Mouse (Mus musculus) hindbrain, embryonic 11.5 days (tissue): ENCODE measurements around the gene Ndufb3. TPM values are rescaled to one million over a fixed set of nuclear protein-coding genes. Genes with fewer than 3 reads are reported as not detected.
"Not testable (repeated sequence)": the region's sequence is repeated elsewhere in the genome, so short reads cannot be mapped to it uniquely, and the experiment has no call there.

Experiments
- ATAC-seq: fragments of 200-750 bp; cut with Nextera tagmentation; 2 replicates; pipeline ENCODE4 v1.8.0; 2017; ENCODE audit warnings: mild to moderate bottlenecking, moderate TSS enrichment, moderate library complexity; ENCODE audit not compliant: low FRiP score
- DNase-seq: peaks from one replicate; pipeline ENCODE4 v3.0.0-alpha.2; 2015; ENCODE audit warnings: low spot score
- H3K27ac ChIP-seq: fragments of 300-500 bp; sonication (generic); 2 replicates; pipeline ENCODE4 v1.5.1; 2014; ENCODE audit warnings: mild to moderate bottlenecking, low read depth, low read length
- H3K27me3 ChIP-seq: fragments of 300-500 bp; sonication (generic); 2 replicates; pipeline ENCODE4 v1.6.1; 2014; ENCODE audit warnings: mild to moderate bottlenecking, low read length, moderate library complexity, mixed read lengths; ENCODE audit not compliant: control insufficient read depth, insufficient read depth
- H3K36me3 ChIP-seq: fragments of 300-500 bp; sonication (generic); 2 replicates; pipeline ENCODE4 v1.6.1; 2014; ENCODE audit warnings: mild to moderate bottlenecking, low read length, moderate library complexity, mixed read lengths; ENCODE audit not compliant: control insufficient read depth, insufficient read depth
- H3K4me1 ChIP-seq: fragments of 300-500 bp; sonication (generic); replicated peaks from 2 replicates; pipeline ENCODE4 v1.6.1; 2014; ENCODE audit warnings: low read length, mixed read lengths; ENCODE audit not compliant: control insufficient read depth, insufficient read depth
- H3K4me2 ChIP-seq: fragments of 300-500 bp; sonication (generic); replicated peaks from 2 replicates; pipeline ENCODE4 v1.6.1; 2014; ENCODE audit warnings: mild to moderate bottlenecking, low read depth, low read length
- H3K4me3 ChIP-seq: fragments of 300-500 bp; sonication (generic); 2 replicates; pipeline ENCODE4 v1.5.1; 2014; ENCODE audit warnings: low read depth, low read length
- H3K9ac ChIP-seq: fragments of 300-500 bp; sonication (generic); 2 replicates; pipeline ENCODE4 v1.6.1; 2014; ENCODE audit warnings: low read depth, low read length
- H3K9me3 ChIP-seq: fragments of 300-500 bp; sonication (generic); 2 replicates; pipeline ENCODE4 v1.6.1; 2016; ENCODE audit warnings: low read length; ENCODE audit not compliant: control insufficient read depth
- WGBS: fragments of 180-500 bp; shearing (Covaris S2); extraction: QIAGEN DNeasy Blood & Tissue Kit; methylation state at CpG from one replicate; pipeline ENCODE4 v1.1.7; 2014; 5-methylcytosine and 5-hydroxymethylcytosine counted together
- polyA plus RNA-seq: library from polyadenylated mRNA; unstranded; fragments of >200 nt; fragmentation: Nextera tagmentation; extraction: Ambion mirVana; gene quantifications from 2 replicates; pipeline ENCODE4 v1.2.1, GENCODE M21; 2014

Gene Ndufb3
- polyA plus RNA-seq, result 150 and 164 TPM in 2 replicates

- Histone ChIP-seq H3K27me3 (no peaks in the 10 kb centered on the region), H3K4me3 (peak within 1 kb of the TSS; percentile 82), H3K4me2 (peak within 1 kb of the TSS; percentile 71), H3K27ac (0 out of 2 replicates have a peak within 1 kb of the TSS, but pooled peaks have one; percentile 10), H3K36me3 (no peaks in the 10 kb centered on the region), H3K9ac (peak within 1 kb of the TSS; percentile 81), H3K9me3 (no peaks in the 10 kb centered on the region), H3K4me1 (no peaks in the 10 kb centered on the region)
- WGBS, result under 1% methylated on average over 36 of the region's 41 CpGs
- ATAC-seq (peak; percentile 98), DNase-seq (peak; percentile 91)
Observed at GRCm38 (mm10) chr1:58586171-58586997, at the start of gene Ndufb3, which contains the start of gene Fam126b. Ndufb3 (plus strand) TSS chr1:58586384. Fam126b (minus strand) TSS chr1:58586323.

- Histone ChIP-seq H3K9me3 (no peaks in the 10 kb centered on the region), H3K27me3 (no peaks in the 10 kb centered on the region), H3K36me3 (no peaks in the 10 kb centered on the region), H3K9ac (no peak overlapping the region), H3K4me2 (no peak overlapping the region), H3K4me1 (no peaks in the 10 kb centered on the region), H3K27ac (no peak overlapping the region), H3K4me3 (no peak overlapping the region)
- DNase-seq (no peak), ATAC-seq (no peak)
- 86% methylated on average over 1 of the region's 1 CpGs for WGBS
Observed at GRCm38 (mm10) chr1:58541386-58541785, 44.8 kb upstream of the Ndufb3 start.

GRCm38 (mm10) chr1:58560370-58560769, 25.8 kb upstream of the Ndufb3 start:
- H3K27ac ChIP-seq, H3K36me3 ChIP-seq, DNase-seq, ATAC-seq, H3K4me1 ChIP-seq, H3K9ac ChIP-seq, H3K27me3 ChIP-seq, H3K4me3 ChIP-seq, H3K4me2 ChIP-seq, H3K9me3 ChIP-seq: not testable (repeated sequence)
- 88% methylated on average over 6 of the region's 6 CpGs for WGBS

- WGBS, result 88% methylated on average over 1 of the region's 1 CpGs
- Histone ChIP-seq H3K9ac (no peak overlapping the region), H3K27ac (no peak overlapping the region), H3K4me2 (no peak overlapping the region), H3K9me3 (no peaks in the 10 kb centered on the region), H3K36me3 (no peaks in the 10 kb centered on the region), H3K4me3 (no peak overlapping the region), H3K27me3 (no peaks in the 10 kb centered on the region), H3K4me1 (no peaks in the 10 kb centered on the region)
- ATAC-seq, result no peak
- peak; percentile 43 for DNase-seq
Observed at GRCm38 (mm10) chr1:58562455-58562854, 23.7 kb upstream of the Ndufb3 start.

GRCm38 (mm10) chr1:58564981-58565380, 21.2 kb upstream of the Ndufb3 start:
- ATAC-seq (no peak), DNase-seq (no peak)
- Histone ChIP-seq H3K9ac (no peak overlapping the region), H3K4me1 (no peaks in the 10 kb centered on the region), H3K27ac (no peak overlapping the region), H3K27me3 (no peaks in the 10 kb centered on the region), H3K4me3 (no peak overlapping the region), H3K36me3 (no peaks in the 10 kb centered on the region), H3K9me3 (no peaks in the 10 kb centered on the region), H3K4me2 (no peak overlapping the region)
- 92% methylated on average over 5 of the region's 5 CpGs for WGBS

- H3K9ac ChIP-seq, result no peak overlapping the region
- H3K36me3 ChIP-seq, result no peaks in the 10 kb centered on the region
- DNase-seq (no peak), ATAC-seq (no peak)
- no peaks in the 10 kb centered on the region for H3K9me3 ChIP-seq
- H3K4me3 ChIP-seq, result no peak overlapping the region
- H3K4me2 ChIP-seq, result no peak overlapping the region
- no peaks in the 10 kb centered on the region for H3K4me1 ChIP-seq
- H3K27me3 ChIP-seq, result no peaks in the 10 kb centered on the region
- no peak overlapping the region for H3K27ac ChIP-seq
Observed at GRCm38 (mm10) chr1:58566621-58567020, 19.6 kb upstream of the Ndufb3 start.

- Histone ChIP-seq H3K9me3 (no peaks in the 10 kb centered on the region), H3K27ac (no peak overlapping the region), H3K27me3 (no peaks in the 10 kb centered on the region), H3K4me2 (no peak overlapping the region), H3K4me1 (no peaks in the 10 kb centered on the region), H3K4me3 (no peak overlapping the region), H3K36me3 (no peaks in the 10 kb centered on the region), H3K9ac (no peak overlapping the region)
- DNase-seq (no peak), ATAC-seq (no peak)
Observed at GRCm38 (mm10) chr1:58568456-58569130, 17.6 kb upstream of the Ndufb3 start.

GRCm38 (mm10) chr1:58570437-58570836, 15.7 kb upstream of the Ndufb3 start:
- Histone ChIP-seq H3K36me3 (no peaks in the 10 kb centered on the region), H3K9ac (no peak overlapping the region), H3K27ac (no peak overlapping the region), H3K4me1 (no peaks in the 10 kb centered on the region), H3K9me3 (no peaks in the 10 kb centered on the region), H3K4me2 (no peak overlapping the region), H3K27me3 (no peaks in the 10 kb centered on the region), H3K4me3 (no peak overlapping the region)
- DNase-seq (no peak), ATAC-seq (no peak)
- WGBS, result 50% methylated on average over 4 of the region's 4 CpGs

GRCm38 (mm10) chr1:58579179-58579578, 7.0 kb upstream of the Ndufb3 start:
- no peaks in the 10 kb centered on the region for H3K4me1 ChIP-seq
- H3K9me3 ChIP-seq, result no peaks in the 10 kb centered on the region
- no peak for ATAC-seq
- 92% methylated on average over 2 of the region's 2 CpGs for WGBS
- no peak overlapping the region for H3K27ac ChIP-seq
- H3K4me2 ChIP-seq, result no peak overlapping the region
- H3K27me3 ChIP-seq, result no peaks in the 10 kb centered on the region
- no peak overlapping the region for H3K4me3 ChIP-seq
- no peaks in the 10 kb centered on the region for H3K36me3 ChIP-seq
- DNase-seq, result peak; percentile 14
- no peak overlapping the region for H3K9ac ChIP-seq
